ENCODE assay signal across 29 mouse cellular contexts in genomic region chr10:127899783-127900182, GRCm38 (mm10). TPM values are rescaled to one million over a fixed set of nuclear protein-coding genes. Genes with fewer than 3 reads are reported as not detected.
DNase-seq lines count a peak whose midpoint lies in the region; ATAC-seq and TF ChIP-seq lines count a peak whose summit lies in the region.
"Had no signal": no experiment of that assay in that cellular context is flagged by ENCODE, and none has a peak within 500 bp of the region (broad histone marks: within the 10 kb centered on the region; RNA-seq: fewer than 3 reads in every experiment).

No protein-coding gene starts in this region.

- WGBS in kidney, adult 2 months: 30% methylated on average over 5 of the region's 5 CpGs
- WGBS in kidney, embryonic 14.5 days: 69% methylated on average over 5 of the region's 5 CpGs
- WGBS in intestine, embryonic 16.5 days: 52% methylated on average over 5 of the region's 5 CpGs
- 47% methylated on average over 5 of the region's 5 CpGs for WGBS in kidney, postnatal 0 days
- WGBS in neural tube, embryonic 15.5 days: 65% methylated on average over 5 of the region's 5 CpGs
- 78% methylated on average over 5 of the region's 5 CpGs for WGBS in embryonic facial prominence, embryonic 10.5 days

- H3K9me3 ChIP-seq in kidney, embryonic 14.5 days (ENCODE audit: control insufficient read depth, low read length): no peaks in the 10 kb centered on the region
- H3K9me3 ChIP-seq in intestine, embryonic 16.5 days (ENCODE audit: control insufficient read depth, low read length): no peaks in the 10 kb centered on the region
- no peaks in the 10 kb centered on the region for H3K9me3 ChIP-seq in kidney, postnatal 0 days (replicated peaks; ENCODE audit: low read length)
- no peaks in the 10 kb centered on the region for H3K9me3 ChIP-seq in neural tube, embryonic 15.5 days (replicated peaks)
- H3K9me3 ChIP-seq in embryonic facial prominence, embryonic 10.5 days: no peaks in the 10 kb centered on the region
- H3K9me3 ChIP-seq: embryonic facial prominence, embryonic 15.5 days; forebrain, embryonic 15.5 days; heart, embryonic 10.5 days; hindbrain, embryonic 13.5 days had no signal

- H3K9ac ChIP-seq in kidney, embryonic 14.5 days (ENCODE audit: low read depth, low read length): no peak overlapping the region
- no peak overlapping the region for H3K9ac ChIP-seq in intestine, embryonic 16.5 days (ENCODE audit: low read depth, low read length)
- no peak overlapping the region for H3K9ac ChIP-seq in kidney, postnatal 0 days (ENCODE audit: low read depth, low read length)
- no peak overlapping the region for H3K9ac ChIP-seq in neural tube, embryonic 15.5 days (replicated peaks)
- H3K9ac ChIP-seq: embryonic facial prominence, embryonic 15.5 days; forebrain, embryonic 15.5 days; hindbrain, embryonic 13.5 days had no signal

- H3K4me3 ChIP-seq in kidney, adult 2 months (ENCODE audit: insufficient read depth, low read depth, low read length): no peak overlapping the region
- H3K4me3 ChIP-seq in kidney, embryonic 14.5 days (ENCODE audit: low read length): no peak overlapping the region
- no peak overlapping the region for H3K4me3 ChIP-seq in intestine, embryonic 16.5 days (ENCODE audit: low read length)
- no peak overlapping the region for H3K4me3 ChIP-seq in kidney, postnatal 0 days (replicated peaks; ENCODE audit: low read depth, low read length)
- H3K4me3 ChIP-seq in neural tube, embryonic 15.5 days (replicated peaks): no peak overlapping the region
- H3K4me3 ChIP-seq in embryonic facial prominence, embryonic 10.5 days: no peak overlapping the region
- H3K4me3 ChIP-seq: embryonic facial prominence, embryonic 15.5 days; erythroblast, embryonic 14.5 days; forebrain, embryonic 15.5 days; heart, embryonic 10.5 days; hindbrain, embryonic 13.5 days had no signal

- no peaks in the 10 kb centered on the region for H3K36me3 ChIP-seq in kidney, adult 2 months (ENCODE audit: control insufficient read depth, insufficient read depth, low read length)
- no peaks in the 10 kb centered on the region for H3K36me3 ChIP-seq in kidney, embryonic 14.5 days (ENCODE audit: control insufficient read depth, insufficient read depth, low read length)
- H3K36me3 ChIP-seq in intestine, embryonic 16.5 days (ENCODE audit: control insufficient read depth, insufficient read depth, low read length): no peaks in the 10 kb centered on the region
- no peaks in the 10 kb centered on the region for H3K36me3 ChIP-seq in kidney, postnatal 0 days (ENCODE audit: insufficient read depth, low read length)
- no peaks in the 10 kb centered on the region for H3K36me3 ChIP-seq in neural tube, embryonic 15.5 days
- no peaks in the 10 kb centered on the region for H3K36me3 ChIP-seq in embryonic facial prominence, embryonic 10.5 days (replicated peaks)
- H3K36me3 ChIP-seq: embryonic facial prominence, embryonic 15.5 days; forebrain, embryonic 15.5 days; heart, embryonic 10.5 days; hindbrain, embryonic 13.5 days had no signal

- no peak overlapping the region for H3K27ac ChIP-seq in kidney, adult 2 months (ENCODE audit: insufficient read depth, low read depth, low read length)
- H3K27ac ChIP-seq in kidney, embryonic 14.5 days (ENCODE audit: low read depth, low read length): no peak overlapping the region
- peak overlapping the region; percentile 57 for H3K27ac ChIP-seq in intestine, embryonic 16.5 days (ENCODE audit: low read length)
- H3K27ac ChIP-seq in kidney, postnatal 0 days: no peak overlapping the region
- H3K27ac ChIP-seq in neural tube, embryonic 15.5 days (replicated peaks): no peak overlapping the region
- H3K27ac ChIP-seq in embryonic facial prominence, embryonic 10.5 days (replicated peaks): no peak overlapping the region
- H3K27ac ChIP-seq: embryonic facial prominence, embryonic 15.5 days; forebrain, embryonic 15.5 days; heart, embryonic 10.5 days; hindbrain, embryonic 13.5 days had no signal

- ATAC-seq in kidney, embryonic 14.5 days (ENCODE audit: low FRiP score, low TSS enrichment): no peak
- peak; percentile 93 for ATAC-seq in intestine, embryonic 16.5 days
- peak; percentile 67 for ATAC-seq in kidney, postnatal 0 days (replicated peaks; ENCODE audit: low FRiP score, low read depth)
- ATAC-seq in megakaryocyte progenitor cell, adult 5-6 weeks (replicated peaks; ENCODE audit: poor library complexity): no peak
- ATAC-seq in neural tube, embryonic 15.5 days (ENCODE audit: low FRiP score): no peak
- ATAC-seq: activated CD4-positive, CD25-positive, alpha-beta regulatory T cell, adult 4 months; forebrain, embryonic 15.5 days; Patski had no signal

- TF ChIP-seq POLR2A in kidney, adult 2 months (IDR thresholded peaks at IDR 0.05; ENCODE audit: low read depth, low read length): no peak

- H3K4me2 ChIP-seq in kidney, embryonic 14.5 days (replicated peaks; ENCODE audit: low read depth, low read length): no peak overlapping the region
- H3K4me2 ChIP-seq in intestine, embryonic 16.5 days (ENCODE audit: low read depth, low read length): no peak overlapping the region
- H3K4me2 ChIP-seq in kidney, postnatal 0 days (ENCODE audit: low read length): no peak overlapping the region
- H3K4me2 ChIP-seq in neural tube, embryonic 15.5 days: no peak overlapping the region
- H3K4me2 ChIP-seq: embryonic facial prominence, embryonic 15.5 days; forebrain, embryonic 15.5 days; hindbrain, embryonic 13.5 days had no signal

- H3K4me1 ChIP-seq in kidney, adult 2 months (ENCODE audit: control insufficient read depth, insufficient read depth, low read length): peaks cover 10% of the 10 kb centered on the region; the same call in 1 of the 2 replicates
- H3K4me1 ChIP-seq in kidney, embryonic 14.5 days (ENCODE audit: control insufficient read depth, insufficient read depth, low read length): no peaks in the 10 kb centered on the region
- H3K4me1 ChIP-seq in intestine, embryonic 16.5 days (ENCODE audit: control insufficient read depth, insufficient read depth, low read length): peaks cover 21% of the 10 kb centered on the region
- no peaks in the 10 kb centered on the region for H3K4me1 ChIP-seq in kidney, postnatal 0 days (replicated peaks; ENCODE audit: insufficient read depth, low read length)
- H3K4me1 ChIP-seq in neural tube, embryonic 15.5 days: no peaks in the 10 kb centered on the region
- H3K4me1 ChIP-seq in embryonic facial prominence, embryonic 10.5 days: no peaks in the 10 kb centered on the region
- H3K4me1 ChIP-seq: embryonic facial prominence, embryonic 15.5 days; forebrain, embryonic 15.5 days had no signal

- peak; percentile 82 for DNase-seq in kidney, adult 2 months
- peak; percentile 19 for DNase-seq in kidney, postnatal 0 days (ENCODE audit: low spot score)
- peak; percentile 40 to 75 for DNase-seq in kidney, postnatal 36 days
- DNase-seq in embryonic facial prominence, embryonic 10.5 days (ENCODE audit: low spot score): no peak
- DNase-seq: adrenal gland, postnatal 25 days; cerebellum, adult 18-20 months; cerebellum, adult 9-11 months; cerebellum, postnatal 36 days; gastrocnemius, postnatal 36 days; heart, adult 11 months; heart, postnatal 10 days; heart, postnatal 4 days had no signal

- TF ChIP-seq CTCF in kidney, adult 2 months (conservative IDR thresholded peaks at IDR 0.05; ENCODE audit: insufficient read depth, insufficient read length, low read depth, low read length): no peak
- TF ChIP-seq CTCF in kidney, postnatal 0 days (IDR thresholded peaks at IDR 0.05; ENCODE audit: low read depth): no peak

- no peaks in the 10 kb centered on the region for H3K27me3 ChIP-seq in kidney, adult 2 months (replicated peaks; ENCODE audit: control insufficient read depth, insufficient read depth, low read length)
- no peaks in the 10 kb centered on the region for H3K27me3 ChIP-seq in kidney, embryonic 14.5 days (ENCODE audit: control insufficient read depth, insufficient read depth, low read length)
- H3K27me3 ChIP-seq in intestine, embryonic 16.5 days (replicated peaks; ENCODE audit: control insufficient read depth, insufficient read depth, low read length): no peaks in the 10 kb centered on the region
- H3K27me3 ChIP-seq in kidney, postnatal 0 days (ENCODE audit: insufficient read depth, low read length): no peaks in the 10 kb centered on the region
- H3K27me3 ChIP-seq in neural tube, embryonic 15.5 days (replicated peaks): no peaks in the 10 kb centered on the region
- H3K27me3 ChIP-seq in embryonic facial prominence, embryonic 10.5 days (replicated peaks; ENCODE audit: low read depth, poor library complexity, severe bottlenecking): no peaks in the 10 kb centered on the region
- H3K27me3 ChIP-seq: embryonic facial prominence, embryonic 15.5 days; forebrain, embryonic 15.5 days; hindbrain, embryonic 13.5 days; Patski had no signal

RNA-seq across cellular contexts. Expression of gene Sdr9c7, which starts 1.5 kb away (rescaled TPM):
- 0.13 TPM in 1 of 2 replicates, not detected in the other for polyA plus RNA-seq in kidney, adult 2 months (2012; rRNA removed)
- not detected in 2 replicates for polyA plus RNA-seq in kidney, embryonic 14.5 days (2014; fragmentation: Nextera tagmentation; extraction: Ambion mirVana)
- polyA plus RNA-seq in intestine, embryonic 16.5 days (2015; fragmentation: Nextera tagmentation; extraction: Ambion mirVana): 0.17 and 0.33 TPM in 2 replicates
- not detected in 2 replicates for polyA plus RNA-seq in kidney, postnatal 0 days (2015; fragmentation: Nextera tagmentation; extraction: Ambion mirVana)
- total RNA-seq in megakaryocyte progenitor cell, adult 5-6 weeks (2015): not detected in 2 replicates
- not detected in 2 replicates for total RNA-seq in megakaryocyte progenitor cell, adult 5-6 weeks (2017)
- polyA plus RNA-seq in neural tube, embryonic 15.5 days (2015; fragmentation: Nextera tagmentation; extraction: Ambion mirVana): 0.06 TPM in 1 of 2 replicates, not detected in the other
- not detected in 2 replicates for polyA plus RNA-seq in embryonic facial prominence, embryonic 10.5 days (2016; fragmentation: Nextera tagmentation; extraction: Ambion mirVana)
- total RNA-seq: CH12.LX; gastrocnemius, adult 8-10 months; gastrocnemius, postnatal 36 days; heart, postnatal 10 days; heart, postnatal 4 days had no signal
- polyA plus RNA-seq: activated CD4-positive, CD25-positive, alpha-beta regulatory T cell, adult 4 months; embryonic facial prominence, embryonic 11.5 days; erythroblast, embryonic 14.5 days; forebrain, embryonic 11.5 days; forebrain, embryonic 15.5 days; heart, embryonic 10.5 days; heart, embryonic 14.5 days; hindbrain, embryonic 13.5 days; Patski had no signal

RNA-seq across cellular contexts. Expression of gene Rdh7, which starts 11.2 kb away (rescaled TPM):
- 0.20 and 0.31 TPM in 2 replicates for polyA plus RNA-seq in kidney, adult 2 months (2012; rRNA removed)
- not detected in 2 replicates for polyA plus RNA-seq in kidney, embryonic 14.5 days (2014; fragmentation: Nextera tagmentation; extraction: Ambion mirVana)
- polyA plus RNA-seq in intestine, embryonic 16.5 days (2015; fragmentation: Nextera tagmentation; extraction: Ambion mirVana): 0.86 and 1.1 TPM in 2 replicates
- 0.13 and 0.21 TPM in 2 replicates for polyA plus RNA-seq in kidney, postnatal 0 days (2015; fragmentation: Nextera tagmentation; extraction: Ambion mirVana)
- not detected in 2 replicates for total RNA-seq in megakaryocyte progenitor cell, adult 5-6 weeks (2015)
- not detected in 2 replicates for total RNA-seq in megakaryocyte progenitor cell, adult 5-6 weeks (2017)
- not detected in 2 replicates for polyA plus RNA-seq in neural tube, embryonic 15.5 days (2015; fragmentation: Nextera tagmentation; extraction: Ambion mirVana)
- not detected in 2 replicates for polyA plus RNA-seq in embryonic facial prominence, embryonic 10.5 days (2016; fragmentation: Nextera tagmentation; extraction: Ambion mirVana)
- total RNA-seq: adrenal gland, adult 18-20 months; adrenal gland, postnatal 25 days; CH12.LX; gastrocnemius, postnatal 36 days; heart, postnatal 10 days; heart, postnatal 4 days had no signal
- polyA plus RNA-seq: activated CD4-positive, CD25-positive, alpha-beta regulatory T cell, adult 4 months; embryonic facial prominence, embryonic 11.5 days; embryonic facial prominence, embryonic 15.5 days; erythroblast, embryonic 14.5 days; forebrain, embryonic 11.5 days; forebrain, embryonic 15.5 days; heart, embryonic 10.5 days; heart, embryonic 14.5 days; hindbrain, embryonic 13.5 days; Patski had no signal

RNA-seq across cellular contexts. Expression of gene Rdh16f2, which starts 33.5 kb away (rescaled TPM):
- polyA plus RNA-seq in kidney, adult 2 months (2012; rRNA removed): 391 and 483 TPM in 2 replicates
- not detected in 2 replicates for polyA plus RNA-seq in kidney, embryonic 14.5 days (2014; fragmentation: Nextera tagmentation; extraction: Ambion mirVana)
- 0.27 and 0.49 TPM in 2 replicates for polyA plus RNA-seq in intestine, embryonic 16.5 days (2015; fragmentation: Nextera tagmentation; extraction: Ambion mirVana)
- polyA plus RNA-seq in kidney, postnatal 0 days (2015; fragmentation: Nextera tagmentation; extraction: Ambion mirVana): 2.1 and 2.3 TPM in 2 replicates
- total RNA-seq in megakaryocyte progenitor cell, adult 5-6 weeks (2015): not detected in 2 replicates
- total RNA-seq in megakaryocyte progenitor cell, adult 5-6 weeks (2017): not detected in 2 replicates
- polyA plus RNA-seq in neural tube, embryonic 15.5 days (2015; fragmentation: Nextera tagmentation; extraction: Ambion mirVana): not detected in 2 replicates
- not detected in 2 replicates for polyA plus RNA-seq in embryonic facial prominence, embryonic 10.5 days (2016; fragmentation: Nextera tagmentation; extraction: Ambion mirVana)
- total RNA-seq: adrenal gland, postnatal 25 days; CH12.LX; gastrocnemius, adult 8-10 months; gastrocnemius, postnatal 36 days; heart, postnatal 10 days; heart, postnatal 4 days had no signal
- polyA plus RNA-seq: activated CD4-positive, CD25-positive, alpha-beta regulatory T cell, adult 4 months; embryonic facial prominence, embryonic 11.5 days; embryonic facial prominence, embryonic 15.5 days; erythroblast, embryonic 14.5 days; forebrain, embryonic 11.5 days; forebrain, embryonic 15.5 days; heart, embryonic 10.5 days; heart, embryonic 14.5 days; hindbrain, embryonic 13.5 days; Patski had no signal

RNA-seq across cellular contexts. Expression of gene Rdh19, which starts 50.1 kb away (rescaled TPM):
- polyA plus RNA-seq in kidney, adult 2 months (2012; rRNA removed): 1.6 and 2.0 TPM in 2 replicates
- polyA plus RNA-seq in kidney, embryonic 14.5 days (2014; fragmentation: Nextera tagmentation; extraction: Ambion mirVana): not detected in 2 replicates
- polyA plus RNA-seq in intestine, embryonic 16.5 days (2015; fragmentation: Nextera tagmentation; extraction: Ambion mirVana): not detected in 2 replicates
- polyA plus RNA-seq in kidney, postnatal 0 days (2015; fragmentation: Nextera tagmentation; extraction: Ambion mirVana): 11.4 and 12.6 TPM in 2 replicates
- total RNA-seq in megakaryocyte progenitor cell, adult 5-6 weeks (2015): not detected in 2 replicates
- total RNA-seq in megakaryocyte progenitor cell, adult 5-6 weeks (2017): not detected in 2 replicates
- not detected in 2 replicates for polyA plus RNA-seq in neural tube, embryonic 15.5 days (2015; fragmentation: Nextera tagmentation; extraction: Ambion mirVana)
- polyA plus RNA-seq in embryonic facial prominence, embryonic 10.5 days (2016; fragmentation: Nextera tagmentation; extraction: Ambion mirVana): not detected in 2 replicates
- total RNA-seq: adrenal gland, adult 18-20 months; adrenal gland, postnatal 25 days; CH12.LX; gastrocnemius, adult 8-10 months; gastrocnemius, postnatal 36 days; heart, postnatal 10 days; heart, postnatal 4 days had no signal
- polyA plus RNA-seq: activated CD4-positive, CD25-positive, alpha-beta regulatory T cell, adult 4 months; embryonic facial prominence, embryonic 11.5 days; embryonic facial prominence, embryonic 15.5 days; erythroblast, embryonic 14.5 days; forebrain, embryonic 11.5 days; forebrain, embryonic 15.5 days; heart, embryonic 10.5 days; heart, embryonic 14.5 days; hindbrain, embryonic 13.5 days; Patski had no signal

Comparison
In these comparisons a context has a peak if more than half of its experiments do, and no peak if none do; other contexts are left out.
1. ATAC-seq: peak in intestine, embryonic 16.5 days (single experiment) and kidney, postnatal 0 days (single experiment); none in kidney, embryonic 14.5 days (single experiment), megakaryocyte progenitor cell, adult 5-6 weeks (single experiment) and neural tube, embryonic 15.5 days (single experiment).
2. RNA of gene Rdh16f2, which starts 33.5 kb away (polyA plus RNA-seq): 391 to 483 TPM in kidney, adult 2 months; 2.1 to 2.3 TPM in kidney, postnatal 0 days, 0.27 to 0.49 TPM in intestine, embryonic 16.5 days, not detected in kidney, embryonic 14.5 days, not detected in neural tube, embryonic 15.5 days and not detected in embryonic facial prominence, embryonic 10.5 days; every median in the first group is over 100 times any median in the second.